Mouse (Mus musculus): Measurements from ENCODE around the gene Tada2a.
A peak's percentile ranks its signal among the peaks of the same experiment; 100 is the strongest.

Tada2a gene

DNA sequence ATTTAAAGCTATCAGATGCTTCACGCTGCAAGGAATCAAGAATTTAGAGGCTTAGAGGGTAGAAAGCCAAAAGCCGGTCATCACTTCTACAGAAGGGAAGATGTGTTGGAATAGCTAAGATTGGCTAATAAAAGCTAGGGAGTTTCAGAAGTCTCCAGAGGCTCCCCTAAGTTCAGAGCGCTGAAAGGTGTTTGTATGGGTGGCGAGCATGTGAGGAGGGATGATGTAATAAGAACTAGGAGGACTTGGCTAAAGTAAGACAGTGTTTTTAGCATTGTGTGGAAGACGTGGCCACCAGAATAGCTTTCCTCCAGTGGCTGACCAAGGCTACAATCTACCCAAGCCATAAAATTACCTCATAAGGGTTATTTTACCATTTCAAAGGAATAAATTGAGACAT lies 15.8 kb downstream of the Tada2a start:
- no peak for DNase-seq (ENCODE audit: low read depth)

DNA sequence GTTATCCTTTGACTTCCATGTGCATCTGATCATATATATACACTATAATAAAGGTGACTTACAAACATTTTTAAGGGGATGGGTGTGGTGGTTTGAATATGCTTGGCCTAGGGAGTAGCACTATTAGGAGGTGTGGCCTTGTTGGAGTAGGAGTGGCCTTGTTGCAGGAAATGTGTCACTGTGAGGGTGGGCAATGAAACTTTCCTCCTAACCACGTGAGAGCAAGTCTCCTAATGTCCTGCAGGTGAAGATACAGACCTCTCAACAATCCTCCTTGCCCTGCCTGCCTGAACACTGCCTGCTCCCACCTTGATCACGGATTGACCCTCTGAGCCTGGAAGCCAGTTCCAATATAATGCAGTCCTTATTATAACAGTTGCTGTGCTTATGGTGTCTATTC lies 22.3 kb downstream of the Tada2a start:
- DNase-seq (ENCODE audit: low read depth): no peak

DNA sequence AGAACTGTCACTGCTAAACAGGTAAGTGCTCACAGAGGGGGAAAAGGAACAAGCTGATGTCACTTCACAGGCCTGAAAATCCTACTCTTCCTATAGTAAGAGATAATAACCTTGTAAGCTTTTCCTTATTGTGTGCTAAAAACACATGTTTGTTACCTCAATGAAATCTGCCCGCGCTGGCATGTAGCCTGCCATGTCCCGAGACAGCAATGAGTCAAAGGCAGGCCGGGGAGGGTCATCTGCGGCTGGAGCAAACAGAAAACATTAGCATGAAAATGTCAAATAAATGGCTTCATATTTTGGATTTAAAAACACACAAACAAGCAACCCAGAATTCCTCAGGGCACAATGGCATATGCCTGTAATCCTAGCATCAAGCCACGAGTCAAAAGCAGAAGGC lies 25.4 kb downstream of the Tada2a start:
- DNase-seq (ENCODE audit: low read depth): no peak

DNA sequence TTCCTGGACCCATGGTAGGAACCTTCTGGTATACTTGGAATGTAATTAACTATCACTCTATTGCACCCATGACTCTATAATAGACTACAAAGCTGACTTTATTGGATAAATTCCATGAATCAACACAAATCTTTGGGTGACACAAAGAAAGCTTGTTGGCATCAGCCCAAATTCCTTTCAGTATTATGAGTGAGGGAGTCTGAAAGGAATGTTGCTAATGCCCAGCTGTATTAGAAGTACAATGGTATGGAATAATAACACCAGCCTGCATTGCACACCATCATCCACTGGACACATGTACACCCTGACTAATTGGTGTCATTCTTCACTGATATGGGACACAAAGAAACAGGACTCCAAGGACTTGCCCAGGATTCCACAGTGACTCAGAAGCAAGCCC lies 28.2 kb downstream of the Tada2a start:
- no peak for DNase-seq (ENCODE audit: low read depth)

DNA sequence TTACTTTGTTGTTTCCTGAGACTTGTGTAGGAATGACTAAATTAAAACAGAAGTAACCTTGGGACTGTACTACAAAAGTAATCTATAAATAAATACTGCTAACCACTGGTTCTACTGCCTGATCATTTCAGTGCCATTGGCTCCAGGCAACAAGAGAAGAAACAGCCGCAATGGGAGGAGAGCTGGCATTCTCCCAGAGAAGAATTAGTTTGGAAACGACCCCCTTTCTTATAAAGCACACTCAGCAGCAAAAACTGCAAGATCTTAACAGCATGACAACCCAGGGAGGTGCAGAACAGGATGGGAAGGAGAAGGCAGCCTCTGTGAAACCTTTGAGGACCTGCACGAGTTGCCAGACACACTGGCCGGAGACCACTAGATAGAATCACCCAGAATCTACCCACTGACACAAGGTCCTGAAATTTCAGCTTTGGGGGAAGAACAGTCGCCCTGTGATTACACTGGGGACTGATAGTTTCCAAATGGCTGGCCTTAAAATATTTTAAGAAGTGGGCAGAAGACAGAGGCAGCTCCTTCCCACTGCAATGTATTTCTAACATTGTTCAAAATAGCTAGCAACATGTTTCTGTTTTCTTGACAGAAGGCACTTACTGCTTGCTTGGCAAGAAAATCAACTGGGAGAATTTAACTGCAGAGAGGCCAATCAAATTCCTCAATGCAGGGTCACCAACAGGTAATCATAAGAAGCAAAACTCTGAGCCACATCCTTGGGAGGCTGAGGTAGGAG lies 32.0 kb downstream of the Tada2a start:
- DNase-seq (ENCODE audit: low read depth): no peak

DNA sequence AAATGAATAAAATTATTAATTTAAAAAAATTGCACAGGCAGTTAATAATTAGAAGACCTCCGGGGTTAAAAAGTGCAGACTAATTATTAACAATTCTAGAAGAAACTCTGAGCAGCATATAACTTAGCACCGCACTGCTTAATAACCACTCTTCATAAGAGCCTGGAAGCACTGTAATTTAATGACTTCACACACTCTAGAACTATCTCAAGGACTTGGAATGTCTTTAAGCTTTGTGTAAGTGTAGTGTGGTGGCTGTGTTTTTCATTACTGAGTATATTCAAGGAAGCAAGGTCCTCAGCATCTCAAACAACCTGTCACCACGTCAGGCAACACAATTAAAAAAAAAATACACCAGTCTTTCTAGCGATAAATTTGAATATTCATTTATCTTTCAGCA lies 34.3 kb downstream of the Tada2a start:
- no peak for DNase-seq (ENCODE audit: low read depth)

DNA sequence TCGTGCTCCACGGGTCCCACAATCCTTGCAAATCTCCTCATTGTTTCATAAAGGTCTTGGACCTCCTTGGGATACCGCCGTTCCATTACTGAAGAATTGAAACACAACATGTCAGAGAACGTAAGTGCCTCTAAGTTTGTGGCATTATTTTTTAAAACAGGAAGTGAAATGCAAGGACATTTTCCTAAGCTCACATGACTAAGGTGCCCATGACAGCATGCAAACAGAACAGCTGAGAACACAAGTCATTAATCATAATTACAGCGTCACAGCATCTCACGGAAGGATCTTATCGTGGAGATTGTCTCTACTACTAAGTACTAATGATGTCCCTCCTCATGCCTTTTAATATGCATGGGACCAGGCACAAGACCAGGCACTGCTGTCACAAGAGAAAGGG lies 38.8 kb downstream of the Tada2a start:
- DNase-seq (ENCODE audit: low read depth): no peak

DNA sequence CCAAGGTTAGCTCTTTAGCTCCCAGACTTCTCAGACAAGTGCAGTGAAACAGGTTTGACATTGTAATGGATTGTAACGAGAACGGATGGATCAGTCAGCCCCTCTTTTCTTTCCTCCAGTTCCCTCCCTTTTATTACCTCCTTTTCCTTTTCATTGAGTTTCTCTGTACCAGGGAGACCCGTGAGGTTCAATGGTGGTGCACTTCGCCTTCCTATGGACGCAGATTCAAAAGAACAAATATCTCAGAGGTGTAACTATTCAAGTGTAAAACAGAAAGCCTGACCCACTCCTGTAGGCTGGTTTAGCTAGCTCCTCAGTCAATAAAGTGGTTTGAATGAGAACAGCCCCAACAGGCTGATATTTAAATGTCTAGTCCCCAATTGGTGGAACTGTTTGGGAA lies 47.5 kb downstream of the Tada2a start:
- DNase-seq (ENCODE audit: low read depth): no peak

DNA sequence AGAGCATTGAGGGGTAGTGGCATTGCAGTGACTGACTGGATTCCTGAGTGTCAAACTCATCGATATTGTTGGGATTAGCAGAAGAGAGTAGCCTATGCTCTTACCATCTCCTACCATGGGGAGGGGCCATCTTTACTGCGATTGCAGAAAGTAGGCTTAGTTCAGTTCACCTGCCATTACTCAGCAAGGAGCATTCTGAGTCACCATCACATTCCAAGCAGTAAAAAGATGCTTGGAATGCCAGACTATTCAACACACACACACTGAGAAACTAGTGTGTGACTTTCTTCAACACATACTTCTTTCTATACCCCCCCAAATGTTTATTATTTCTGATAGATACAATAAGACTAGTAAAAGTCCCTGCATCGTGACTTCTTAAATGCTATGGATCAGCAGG lies 49.1 kb downstream of the Tada2a start:
- DNase-seq (ENCODE audit: low read depth): no peak

DNA sequence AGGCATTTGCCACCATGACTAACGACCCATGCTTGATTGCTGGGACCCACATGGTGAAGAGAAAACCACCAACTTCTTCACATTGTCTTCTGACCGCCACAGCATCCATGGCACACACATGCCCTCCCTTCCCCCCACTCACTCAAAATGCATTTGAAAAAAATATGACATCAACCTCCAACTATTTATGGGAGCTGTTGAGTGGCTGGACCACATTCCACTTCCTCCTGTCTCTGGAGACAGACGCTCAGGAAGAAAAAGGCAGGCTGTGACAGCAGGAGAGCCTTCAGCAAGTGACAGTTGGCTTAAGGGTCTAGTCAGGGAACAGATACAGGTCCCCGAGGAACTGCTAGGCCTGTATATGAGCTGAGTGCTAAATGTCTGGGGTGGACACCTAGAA lies 49.5 kb downstream of the Tada2a start:
- DNase-seq (ENCODE audit: low read depth): no peak

DNA sequence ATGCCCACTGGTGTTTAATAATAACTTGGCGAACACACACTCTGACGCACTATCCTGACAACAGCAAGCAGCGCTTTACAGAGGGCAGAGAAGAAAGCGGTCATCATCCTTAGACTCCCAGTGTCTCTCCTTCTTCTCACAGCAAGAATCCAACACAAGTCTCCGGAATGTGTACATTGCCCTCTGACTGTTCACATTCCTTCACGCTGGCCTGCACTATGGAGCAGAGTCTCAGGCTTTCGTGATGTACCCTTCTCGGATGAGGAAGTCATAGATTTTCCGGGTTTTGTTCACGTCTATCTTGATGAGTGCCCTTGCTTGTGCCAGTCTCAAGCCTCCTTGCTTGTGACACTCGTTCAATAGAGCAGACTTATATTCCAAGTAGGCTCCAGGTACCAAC lies 50.0 kb downstream of the Tada2a start:
- DNase-seq (ENCODE audit: low read depth): no peak

GRCm38 (mm10) chr11:84078601-84079000 lies 50.8 kb downstream of the Tada2a start:
- DNase-seq (ENCODE audit: low read depth): no peak

- DNase-seq (ENCODE audit: low read depth): no peak
These were observed 52.4 kb downstream of the Tada2a start for GRCm38 (mm10) chr11:84077008-84077407.

GRCm38 (mm10) chr11:84073816-84074764 lies 55.3 kb downstream of the Tada2a start:
- DNase-seq (ENCODE audit: low read depth): no peak

GRCm38 (mm10) chr11:84072904-84073651 lies 56.3 kb downstream of the Tada2a start:
- DNase-seq (ENCODE audit: low read depth): peak; percentile 32

DNA sequence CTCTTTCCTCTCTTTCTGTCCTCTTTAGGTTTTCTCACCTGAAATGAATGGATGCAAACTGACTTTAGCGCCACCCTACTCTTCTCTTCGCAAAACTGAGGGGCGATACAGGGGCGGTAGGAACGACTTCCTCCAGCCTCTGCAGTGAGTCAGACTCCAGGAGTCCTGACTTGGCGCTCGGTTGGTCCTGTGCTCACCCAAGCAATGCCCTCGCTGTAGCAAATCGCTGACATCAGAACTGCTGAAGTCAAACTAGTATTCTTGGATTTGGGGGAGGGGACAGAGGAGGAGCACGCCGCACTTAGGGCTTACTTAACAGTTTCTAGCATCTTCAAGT lies 60.4 kb downstream of the Tada2a start, which contains the start of gene Dusp14:
Dusp14 (minus strand) TSS at position 228 of the 337 bp plus-strand sequence.
- peak; percentile 59 for DNase-seq (ENCODE audit: low read depth)

GRCm38 (mm10) chr11:84068191-84069033 lies 61.0 kb downstream of the Tada2a start:
- peak; percentile 80 for DNase-seq (ENCODE audit: low read depth)

DNA sequence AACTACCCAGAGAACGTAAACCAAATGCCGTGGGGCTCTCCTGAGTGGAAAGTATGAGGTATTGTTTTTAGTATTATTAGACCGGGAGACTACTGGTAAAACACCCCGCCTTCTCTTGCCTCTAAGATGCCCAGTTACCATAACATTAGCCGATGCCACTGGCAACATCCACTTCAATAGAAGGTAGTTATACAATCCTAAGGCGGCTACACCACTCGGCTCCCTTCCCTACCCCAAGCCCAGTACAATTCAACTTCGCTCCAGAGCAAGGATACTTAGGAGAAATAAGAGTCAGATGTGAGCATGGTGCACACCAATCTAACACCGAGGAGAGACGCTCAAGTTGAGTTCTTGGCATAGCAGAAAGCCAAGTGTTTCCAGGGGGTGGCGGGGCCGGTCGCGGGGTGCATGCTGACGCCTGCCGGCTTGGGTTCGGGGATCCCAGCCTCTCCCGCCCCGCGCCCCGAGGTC lies 61.6 kb downstream of the Tada2a start:
- peak; percentile 68 for DNase-seq (ENCODE audit: low read depth)

DNA sequence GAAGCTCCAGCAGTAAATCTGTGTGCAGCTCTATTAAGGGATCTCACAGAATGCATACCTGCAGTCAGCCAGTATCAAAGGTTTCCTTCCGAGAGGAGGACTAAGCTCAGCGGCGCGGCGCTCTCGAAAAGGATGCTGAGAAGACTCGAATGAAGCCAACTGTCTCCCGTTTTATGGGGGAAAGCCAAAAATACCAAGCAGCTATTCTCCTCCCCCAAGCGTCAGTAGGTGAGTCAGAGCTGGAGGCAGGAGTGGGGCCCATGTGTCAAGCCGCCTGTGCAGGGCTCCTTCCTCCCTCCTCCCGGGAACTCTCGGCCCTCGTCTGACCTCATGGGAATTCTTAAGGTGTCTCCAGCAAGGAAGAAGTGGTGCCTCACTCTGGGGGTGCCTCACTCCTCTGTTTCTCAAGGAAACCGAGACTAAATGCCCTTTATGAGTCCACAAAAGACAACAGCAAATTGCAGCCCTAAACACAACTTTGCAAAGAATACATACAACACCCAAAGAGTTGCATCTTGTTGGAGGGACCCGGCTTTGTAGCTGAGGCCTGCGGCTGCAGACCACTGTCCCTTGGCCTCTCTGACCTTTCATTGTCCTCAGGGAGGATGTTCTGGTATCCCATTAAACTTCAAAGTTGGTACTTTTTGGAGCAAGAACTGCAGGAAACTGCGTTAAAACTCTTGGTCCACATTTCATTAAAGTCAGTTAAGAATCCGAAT lies 62.3 kb downstream of the Tada2a start:
- DNase-seq (ENCODE audit: low read depth): peak; percentile 75

DNA sequence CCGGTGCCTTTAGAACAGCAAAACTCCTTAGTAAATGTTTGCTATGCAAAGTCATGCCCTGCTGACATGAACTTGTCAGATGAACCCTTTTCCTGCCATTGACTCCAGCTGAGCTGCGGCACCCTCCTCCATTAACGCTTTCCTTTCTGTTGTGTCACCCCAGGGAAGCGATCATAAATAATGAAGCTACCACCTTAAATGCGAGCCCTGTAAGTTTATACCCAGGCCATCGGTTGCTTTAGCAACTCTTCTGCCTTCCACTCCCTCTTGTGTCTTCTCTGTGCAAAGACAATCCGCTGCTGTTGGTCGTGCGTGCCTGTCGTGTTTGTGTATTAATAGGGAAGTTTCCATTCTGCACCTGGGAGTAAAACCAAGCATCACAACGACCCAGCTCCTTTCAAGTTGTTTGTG lies 63.3 kb downstream of the Tada2a start:
- peak; percentile 67 for DNase-seq (ENCODE audit: low read depth)

Measured in induced T-regulatory cell, adult 2 months (primary cell).